ENCODE assay signal across 8 mouse cellular contexts in genomic region chr11:114668741-114669623, GRCm38 (mm10). TPM values are rescaled to one million over a fixed set of nuclear protein-coding genes. Genes with fewer than 3 reads are reported as not detected.
DNase-seq lines count a peak whose midpoint lies in the region; ATAC-seq and TF ChIP-seq lines count a peak whose summit lies in the region.

No protein-coding gene starts in this region.

- peak overlapping the region; percentile 76 to 97 (median 78) for H3K4me3 ChIP-seq in CH12.LX (replicated peaks in 1 of 3; ENCODE audit: low read depth in 2 of 3, low read length in 2 of 3, poor library complexity in 1 of 3)
- peak overlapping the region; percentile 88 for H3K4me3 ChIP-seq in forebrain, embryonic 12.5 days (replicated peaks)
- H3K4me3 ChIP-seq in heart, embryonic 16.5 days (ENCODE audit: low read length) = peak overlapping the region; percentile 71
- H3K4me3 ChIP-seq in liver, embryonic 15.5 days (replicated peaks) = peak overlapping the region; percentile 88

- TF ChIP-seq POLR2A in CH12.LX (IDR thresholded peaks at IDR 0.05; ENCODE audit: low read depth, low read length) = no peak; the same call in 1 of the 2 replicates

- H3K4me1 ChIP-seq in CH12.LX (ENCODE audit: control insufficient read depth in 1 of 2, insufficient read depth in 2 of 2) = peaks cover 12 to 48% of the 10 kb centered on the region in 2 experiments
- H3K4me1 ChIP-seq in forebrain, embryonic 12.5 days = peaks cover 20% of the 10 kb centered on the region
- peaks cover 15% of the 10 kb centered on the region for H3K4me1 ChIP-seq in heart, embryonic 16.5 days (ENCODE audit: control insufficient read depth, insufficient read depth, low read length)
- peaks cover 38% of the 10 kb centered on the region for H3K4me1 ChIP-seq in liver, embryonic 15.5 days (replicated peaks)

- ATAC-seq in cerebellum, adult (ENCODE audit: insufficient number of reproducible peaks, low FRiP score, low TSS enrichment) = peak; percentile 50
- peak; percentile 73 for ATAC-seq in forebrain, embryonic 12.5 days (ENCODE audit: low FRiP score)
- peak; percentile 68 for ATAC-seq in heart, embryonic 16.5 days (replicated peaks; ENCODE audit: extremely low read depth, insufficient read depth, low FRiP score)
- peak; percentile 69 for ATAC-seq in liver, embryonic 15.5 days (ENCODE audit: insufficient read depth)

- in situ Hi-C loops in CH12.LX (cut with MboI; ENCODE audit: low pct_ligation_motif_present, low pct_unique_long_range_greater_than_20kb, low sequenced_read_pairs) = loop anchor here (25.0 kb wide), 1 partner anchor 957 kb away; the partner anchor contains the start of gene Cpsf4l

- no peak for TF ChIP-seq EP300 in CH12.LX (IDR thresholded peaks at IDR 0.05; ENCODE audit: low read length)

- peak overlapping the region; percentile 91 for H3K9ac ChIP-seq in CH12.LX (ENCODE audit: insufficient read depth, low read depth)
- H3K9ac ChIP-seq in forebrain, embryonic 12.5 days = peak overlapping the region; percentile 92
- H3K9ac ChIP-seq in heart, embryonic 16.5 days (ENCODE audit: low read length) = peak overlapping the region; percentile 85
- H3K9ac ChIP-seq in liver, embryonic 15.5 days = peak overlapping the region; percentile 77

- WGBS in forebrain, embryonic 12.5 days = under 1% methylated on average over 60 of the region's 60 CpGs
- 1% methylated on average over 57 of the region's 60 CpGs for WGBS in heart, embryonic 16.5 days
- under 1% methylated on average over 60 of the region's 60 CpGs for WGBS in liver, embryonic 15.5 days (ENCODE audit: insufficient replicate concordance)

- peak overlapping the region; percentile 92 for H3K4me2 ChIP-seq in CH12.LX (ENCODE audit: insufficient read depth, low read depth, poor library complexity, severe bottlenecking)
- H3K4me2 ChIP-seq in forebrain, embryonic 12.5 days = peak overlapping the region; percentile 94
- H3K4me2 ChIP-seq in heart, embryonic 16.5 days (ENCODE audit: low read depth, low read length) = peak overlapping the region; percentile 74
- H3K4me2 ChIP-seq in liver, embryonic 15.5 days = peak overlapping the region; percentile 83

- H3K9me3 ChIP-seq in CH12.LX (replicated peaks; ENCODE audit: low read length) = no peaks in the 10 kb centered on the region
- H3K9me3 ChIP-seq in forebrain, embryonic 12.5 days = no peaks in the 10 kb centered on the region
- H3K9me3 ChIP-seq in heart, embryonic 16.5 days (replicated peaks; ENCODE audit: control insufficient read depth, low read length) = no peaks in the 10 kb centered on the region
- H3K9me3 ChIP-seq in liver, embryonic 15.5 days (replicated peaks) = no peaks in the 10 kb centered on the region

- peak overlapping the region; percentile 46 for H3K27ac ChIP-seq in CH12.LX (ENCODE audit: insufficient read depth, low read depth)
- peak overlapping the region; percentile 92 for H3K27ac ChIP-seq in forebrain, embryonic 12.5 days
- H3K27ac ChIP-seq in heart, embryonic 16.5 days (ENCODE audit: low read length) = peak overlapping the region; percentile 85
- H3K27ac ChIP-seq in liver, embryonic 15.5 days (replicated peaks) = peak overlapping the region; percentile 80

- DNase-seq in CH12.LX (ENCODE audit: extremely low read depth) = peak; percentile 86
- peak; percentile 74 to 87 for DNase-seq in kidney, postnatal 36 days
- peak; percentile 76 for DNase-seq in neural tube, embryonic 10.5 days (ENCODE audit: extremely low spot score, low spot score)
- DNase-seq in telencephalon, adult 2 months (ENCODE audit: low read depth, low spot score) = peak; percentile 77

- dilution Hi-C loops in CH12.LX (cut with MboI; ENCODE audit: extremely low pct_ligation_motif_present, extremely low pct_unique_long_range_greater_than_20kb, low sequenced_read_pairs) = no loop called here

- no peak for TF ChIP-seq RAD21 in CH12.LX (IDR thresholded peaks at IDR 0.05; ENCODE audit: low read depth, low read length)

- peaks cover 32% of the 10 kb centered on the region for H3K79me2 ChIP-seq in CH12.LX (replicated peaks; ENCODE audit: control insufficient read depth, extremely low read depth, insufficient read depth, poor library complexity, severe bottlenecking)

- TF ChIP-seq CTCF in CH12.LX (conservative IDR thresholded peaks at IDR 0.05 in 1 of 2, IDR thresholded peaks at IDR 0.05 in 1 of 2; ENCODE audit: low read depth in 2 of 2, low read length in 2 of 2) = peak; percentile 15 to 30; a peak in 1 of 4 replicates

- H3K27me3 ChIP-seq in CH12.LX (replicated peaks) = peaks cover 24% of the 10 kb centered on the region
- peaks cover 15% of the 10 kb centered on the region; the same call in 1 of the 2 replicates for H3K27me3 ChIP-seq in forebrain, embryonic 12.5 days
- H3K27me3 ChIP-seq in heart, embryonic 16.5 days (ENCODE audit: control insufficient read depth, insufficient read depth, low read length) = no peaks in the 10 kb centered on the region; the same call in none of the 2 replicates
- 0 out of 2 replicates have a peak, but pooled peaks cover 10% of the 10 kb centered on the region for H3K27me3 ChIP-seq in liver, embryonic 15.5 days

- peaks cover 44 to 49% of the 10 kb centered on the region in 2 experiments for H3K36me3 ChIP-seq in CH12.LX (replicated peaks in 1 of 2; ENCODE audit: control insufficient read depth in 1 of 2, insufficient read depth in 1 of 2, low read length in 1 of 2)
- H3K36me3 ChIP-seq in forebrain, embryonic 12.5 days (replicated peaks) = peaks cover 39% of the 10 kb centered on the region
- H3K36me3 ChIP-seq in heart, embryonic 16.5 days (ENCODE audit: control insufficient read depth, insufficient read depth) = peaks cover 26% of the 10 kb centered on the region
- peaks cover 41% of the 10 kb centered on the region for H3K36me3 ChIP-seq in liver, embryonic 15.5 days (replicated peaks)

TF ChIP-seq in CH12.LX, 34 proteins besides CTCF, POLR2A, EP300 and RAD21:
- TF ChIP-seq UBTF (IDR thresholded peaks at IDR 0.05; ENCODE audit: low read depth, low read length) = peak; percentile 32; the same call in 1 of the 2 replicates
- no peak for TF ChIP-seq USF1 (IDR thresholded peaks at IDR 0.05; ENCODE audit: low read depth, low read length)
- peak; percentile 96 for TF ChIP-seq MXI1 (IDR thresholded peaks at IDR 0.05; ENCODE audit: low read depth, low read length)
- TF ChIP-seq ETS1 (conservative IDR thresholded peaks at IDR 0.05; ENCODE audit: low read depth, low read length) = no peak
- no peak for TF ChIP-seq GABPA (IDR thresholded peaks at IDR 0.05; ENCODE audit: insufficient replicate concordance, low read depth, low read length)
- peak; percentile 13; the same call in 1 of the 2 replicates for TF ChIP-seq ZMIZ1 (IDR thresholded peaks at IDR 0.05; ENCODE audit: low read depth, low read length)
- TF ChIP-seq MYC (IDR thresholded peaks at IDR 0.05; ENCODE audit: low read depth, low read length) = peak; percentile 94
- no peak for TF ChIP-seq TBP (conservative IDR thresholded peaks at IDR 0.05; ENCODE audit: low read depth, low read length)
- no peak for TF ChIP-seq MAFK (IDR thresholded peaks at IDR 0.05; ENCODE audit: insufficient replicate concordance, low read length)
- TF ChIP-seq IRF4 (IDR thresholded peaks at IDR 0.05; ENCODE audit: low read depth, low read length) = no peak
- peak; percentile 95 for TF ChIP-seq MAX (IDR thresholded peaks at IDR 0.05; ENCODE audit: low read length)
- TF ChIP-seq POLR2AphosphoS2 (IDR thresholded peaks at IDR 0.05; ENCODE audit: low read depth, low read length) = peak; percentile 10; the same call in 1 of the 2 replicates

RNA-seq across cellular contexts. Expression of gene Rpl38, which starts 0.7 kb away (rescaled TPM):
- total RNA-seq in CH12.LX (2012; rRNA removed) (5,484 and 5,556 TPM in 2 replicates), CH12.LX (2014; rRNA removed) (3,381 and 4,204 TPM in 2 replicates)
- 1,021 and 1,435 TPM in 2 replicates for polyA plus RNA-seq in CH12.LX (2012; ENCODE audit: insufficient read length, low read depth)
- polyA plus RNA-seq in forebrain, embryonic 12.5 days (2016; fragmentation: Nextera tagmentation; extraction: Ambion mirVana) = 859 and 942 TPM in 2 replicates
- polyA plus RNA-seq in heart, embryonic 16.5 days (2015; fragmentation: Nextera tagmentation; extraction: Ambion mirVana) = 509 and 560 TPM in 2 replicates
- polyA plus RNA-seq in liver, embryonic 15.5 days (2015; fragmentation: Nextera tagmentation; extraction: Ambion mirVana) = 503 and 662 TPM in 2 replicates

RNA-seq across cellular contexts. Expression of gene Ttyh2, which starts 6.2 kb away (rescaled TPM):
- total RNA-seq in CH12.LX (2012; rRNA removed) (1.4 TPM in 2 replicates), CH12.LX (2014; rRNA removed) (0.82 and 1.2 TPM in 2 replicates)
- polyA plus RNA-seq in CH12.LX (2012; ENCODE audit: insufficient read length, low read depth) = 2.4 TPM in 2 replicates
- 11.8 and 13.0 TPM in 2 replicates for polyA plus RNA-seq in forebrain, embryonic 12.5 days (2016; fragmentation: Nextera tagmentation; extraction: Ambion mirVana)
- polyA plus RNA-seq in heart, embryonic 16.5 days (2015; fragmentation: Nextera tagmentation; extraction: Ambion mirVana) = 11.4 and 11.9 TPM in 2 replicates
- polyA plus RNA-seq in liver, embryonic 15.5 days (2015; fragmentation: Nextera tagmentation; extraction: Ambion mirVana) = 8.1 and 10.5 TPM in 2 replicates

RNA-seq across cellular contexts. Expression of gene Dnaic2, which starts 58.2 kb away (rescaled TPM):
- total RNA-seq in CH12.LX (2012; rRNA removed) (0.17 and 0.59 TPM in 2 replicates), CH12.LX (2014; rRNA removed) (0.93 and 1.2 TPM in 2 replicates)
- 0.45 and 0.83 TPM in 2 replicates for polyA plus RNA-seq in CH12.LX (2012; ENCODE audit: insufficient read length, low read depth)
- 1.9 and 2.0 TPM in 2 replicates for polyA plus RNA-seq in forebrain, embryonic 12.5 days (2016; fragmentation: Nextera tagmentation; extraction: Ambion mirVana)
- 1.1 and 1.3 TPM in 2 replicates for polyA plus RNA-seq in heart, embryonic 16.5 days (2015; fragmentation: Nextera tagmentation; extraction: Ambion mirVana)
- 0.18 and 0.56 TPM in 2 replicates for polyA plus RNA-seq in liver, embryonic 15.5 days (2015; fragmentation: Nextera tagmentation; extraction: Ambion mirVana)

Comparison
In these comparisons a context has a peak if more than half of its experiments do, and no peak if none do; other contexts are left out.
1. Peak in every context shown above with its lines: DNase-seq, ATAC-seq, H3K4me3 ChIP-seq and H3K27ac ChIP-seq.